In genomic region chr3:27483762-27484161, GRCm38 (mm10) we compare ENCODE assay signal across 19 mouse cellular contexts.
DNase-seq lines count a peak whose midpoint lies in the region; ATAC-seq and TF ChIP-seq lines count a peak whose summit lies in the region.
"Had no signal": no experiment of that assay in that cellular context is flagged by ENCODE, and none has a peak within 500 bp of the region (broad histone marks: within the 10 kb centered on the region; RNA-seq: fewer than 3 reads in every experiment).

No protein-coding gene starts in this region.

- H3K9ac ChIP-seq in heart, embryonic 16.5 days (ENCODE audit: low read length) = 0 out of 2 replicates have a peak overlapping the region, but pooled peaks have one; percentile 16
- H3K9ac ChIP-seq: forebrain, embryonic 13.5 days; forebrain, postnatal 0 days; hindbrain, embryonic 14.5 days had no signal

- no peak for TF ChIP-seq POLR2A in testis, adult 2 months (IDR thresholded peaks at IDR 0.05; ENCODE audit: control insufficient read depth, low read depth, low read length)
- no peak for TF ChIP-seq POLR2A in cerebellum, adult 2 months (IDR thresholded peaks at IDR 0.05; ENCODE audit: borderline replicate concordance, insufficient read depth, low read length)

- peaks cover 28% of the 10 kb centered on the region for H3K4me1 ChIP-seq in heart, embryonic 16.5 days (ENCODE audit: control insufficient read depth, insufficient read depth, low read length)
- H3K4me1 ChIP-seq in testis, adult 2 months (ENCODE audit: control insufficient read depth, insufficient read depth, low read length) = no peaks in the 10 kb centered on the region
- peaks cover 3% of the 10 kb centered on the region; the same call in 1 of the 2 replicates for H3K4me1 ChIP-seq in cerebellum, adult 2 months (ENCODE audit: control insufficient read depth, insufficient read depth, low read length)

- no peak overlapping the region for H3K4me3 ChIP-seq in heart, embryonic 16.5 days (ENCODE audit: low read length)
- peak overlapping the region; percentile 76 for H3K4me3 ChIP-seq in testis, adult 2 months (ENCODE audit: control insufficient read depth, low read depth, low read length)
- no peak overlapping the region for H3K4me3 ChIP-seq in cerebellum, adult 2 months (replicated peaks; ENCODE audit: insufficient read depth, low read depth, low read length)
- H3K4me3 ChIP-seq: embryonic facial prominence, embryonic 10.5 days; forebrain, embryonic 13.5 days; hindbrain, embryonic 10.5 days had no signal

- H3K36me3 ChIP-seq in heart, embryonic 16.5 days (ENCODE audit: control insufficient read depth, insufficient read depth) = peaks cover 15% of the 10 kb centered on the region
- no peaks in the 10 kb centered on the region for H3K36me3 ChIP-seq in testis, adult 2 months (ENCODE audit: control insufficient read depth, insufficient read depth, low read length)

- no peak for ATAC-seq in heart, embryonic 16.5 days (replicated peaks; ENCODE audit: extremely low read depth, insufficient read depth, low FRiP score)
- ATAC-seq: activated CD4-positive, CD25-positive, alpha-beta regulatory T cell, adult 4 months; forebrain, embryonic 13.5 days; forebrain, postnatal 0 days; Patski had no signal

- H3K27me3 ChIP-seq in heart, embryonic 16.5 days (ENCODE audit: control insufficient read depth, insufficient read depth, low read length) = no peaks in the 10 kb centered on the region
- no peaks in the 10 kb centered on the region for H3K27me3 ChIP-seq in testis, adult 2 months (ENCODE audit: control insufficient read depth, insufficient read depth, low read length)
- no peaks in the 10 kb centered on the region for H3K27me3 ChIP-seq in cerebellum, adult 2 months (ENCODE audit: control insufficient read depth, insufficient read depth, low read length)
- H3K27me3 ChIP-seq: forebrain, embryonic 13.5 days; Patski had no signal

- H3K9me3 ChIP-seq in heart, embryonic 16.5 days (replicated peaks; ENCODE audit: control insufficient read depth, low read length) = no peaks in the 10 kb centered on the region
- H3K9me3 ChIP-seq: embryonic facial prominence, embryonic 10.5 days; forebrain, embryonic 13.5 days; hindbrain, embryonic 10.5 days had no signal

- H3K4me2 ChIP-seq in heart, embryonic 16.5 days (ENCODE audit: low read depth, low read length) = no peak overlapping the region
- H3K4me2 ChIP-seq: forebrain, embryonic 13.5 days; hindbrain, embryonic 14.5 days had no signal

- intact Hi-C loops in heart, postnatal 10 days (cut with DNase I) = no loop called here

- WGBS in heart, embryonic 16.5 days = 77% methylated on average over 10 of the region's 10 CpGs
- WGBS in cerebellum, adult 2 months = 92% methylated on average over 10 of the region's 10 CpGs

- no peak for TF ChIP-seq CTCF in testis, adult 2 months (IDR thresholded peaks at IDR 0.05; ENCODE audit: control insufficient read depth, insufficient read depth, insufficient replicate concordance, low read depth, low read length)
- TF ChIP-seq CTCF in cerebellum, adult 2 months (IDR thresholded peaks at IDR 0.05; ENCODE audit: borderline replicate concordance, insufficient read depth, low read depth, low read length) = no peak

- DNase-seq in heart, postnatal 10 days = no peak
- DNase-seq in testis, postnatal 14 days (ENCODE audit: low spot score) = no peak
- peak; percentile 24 to 38 for DNase-seq in lung, postnatal 4 days
- DNase-seq in cerebellum, adult 2 months = no peak
- DNase-seq in left cerebral cortex, adult 8-10 months (ENCODE audit: low spot score in 2 of 2) = no peak
- DNase-seq: adrenal gland, adult 2 months; adrenal gland, postnatal 25 days; cerebellum, adult 18-20 months; cerebellum, postnatal 10 days; forebrain, postnatal 0 days; gastrocnemius, postnatal 14 days had no signal

- no peak overlapping the region for H3K27ac ChIP-seq in heart, embryonic 16.5 days (ENCODE audit: low read length)
- no peak overlapping the region for H3K27ac ChIP-seq in testis, adult 2 months (ENCODE audit: control insufficient read depth, insufficient read depth, low read depth, low read length)
- no peak overlapping the region for H3K27ac ChIP-seq in cerebellum, adult 2 months (ENCODE audit: insufficient read depth, low read length)
- H3K27ac ChIP-seq: embryonic facial prominence, embryonic 10.5 days; forebrain, embryonic 13.5 days; hindbrain, embryonic 10.5 days; hindbrain, embryonic 14.5 days had no signal

Comparison
In these comparisons a context has a peak if more than half of its experiments do, and no peak if none do; other contexts are left out.
1. DNase-seq: peak in lung, postnatal 4 days (2 of 2); none in heart, postnatal 10 days (0 of 2), testis, postnatal 14 days (single experiment), cerebellum, adult 2 months (0 of 2) and left cerebral cortex, adult 8-10 months (0 of 2).